Mouse (Mus musculus): ENCODE measurements around the gene Hoxc4. TPM values are rescaled to one million over a fixed set of nuclear protein-coding genes. Genes with fewer than 3 reads are reported as not detected.

Gene Hoxc4
- 56.8 and 63.8 TPM in 2 replicates for polyA plus RNA-seq (2015; fragmentation: Nextera tagmentation; extraction: Ambion mirVana)

DNA sequence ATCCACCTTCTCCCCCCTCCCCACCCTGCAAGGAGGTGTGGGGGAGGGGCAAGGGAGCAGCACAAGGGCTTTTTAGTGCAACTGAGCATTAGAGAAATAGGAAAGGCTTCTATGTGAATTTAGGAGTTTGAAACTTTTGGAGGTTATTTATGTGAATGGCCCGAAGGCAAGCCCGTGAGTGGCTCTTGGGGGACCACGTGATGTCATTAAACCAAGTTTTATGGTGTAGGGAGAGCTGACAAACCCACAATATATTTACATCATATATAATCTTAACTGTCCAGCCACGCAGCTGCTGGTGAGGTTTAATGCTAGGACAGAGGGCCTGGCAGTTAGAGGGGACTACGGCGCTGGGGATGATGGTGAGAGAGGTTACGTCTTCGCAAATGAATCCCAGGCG, at the start of gene Hoxc4:
Hoxc4 (plus strand) TSS at position 299 of the 400 bp plus-strand sequence.
- Histone ChIP-seq H3K9ac (no peak within 1 kb of the TSS), H3K27ac (replicated peaks) (peak within 1 kb of the TSS; percentile 42; the same call in 1 of the 2 replicates), H3K4me3 (no peak within 1 kb of the TSS), H3K27me3 (peaks cover 87% of the 10 kb centered on the region), H3K36me3 (no peaks in the 10 kb centered on the region), H3K4me1 (replicated peaks) (peaks cover 5% of the 10 kb centered on the region), H3K9me3 (no peaks in the 10 kb centered on the region), H3K4me2 (no peak within 1 kb of the TSS)
- WGBS: 11% methylated on average over 9 of the region's 9 CpGs
- ATAC-seq (ENCODE audit: low FRiP score, low read depth): no peak

GRCm38 (mm10) chr15:102969296-102969695, 49.4 kb upstream of the Hoxc4 start:
- Histone ChIP-seq H3K4me3 (no peak overlapping the region), H3K9me3 (no peaks in the 10 kb centered on the region), H3K27ac (replicated peaks) (no peak overlapping the region), H3K27me3 (peaks cover 97% of the 10 kb centered on the region), H3K4me2 (no peak overlapping the region), H3K4me1 (replicated peaks) (no peaks in the 10 kb centered on the region), H3K9ac (no peak overlapping the region), H3K36me3 (no peaks in the 10 kb centered on the region)
- no peak for ATAC-seq (ENCODE audit: low FRiP score, low read depth)
- WGBS: 28% methylated on average over 1 of the region's 1 CpGs

DNA sequence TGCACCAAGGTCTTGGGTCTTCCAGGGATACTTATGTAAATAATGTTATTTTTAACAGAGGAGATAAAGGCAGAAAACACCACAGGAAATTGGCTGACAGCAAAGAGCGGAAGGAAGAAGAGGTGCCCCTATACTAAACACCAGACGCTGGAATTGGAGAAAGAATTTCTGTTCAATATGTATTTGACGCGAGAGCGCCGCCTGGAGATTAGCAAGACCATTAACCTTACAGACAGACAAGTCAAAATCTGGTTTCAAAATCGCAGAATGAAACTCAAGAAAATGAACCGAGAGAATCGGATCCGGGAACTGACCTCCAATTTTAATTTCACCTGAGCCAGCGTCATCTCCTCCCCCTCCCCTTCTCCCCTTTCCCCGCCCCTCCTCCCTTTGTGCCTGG, 48.0 kb upstream of the Hoxc4 start:
- Histone ChIP-seq H3K27ac (replicated peaks) (no peak overlapping the region), H3K36me3 (no peaks in the 10 kb centered on the region), H3K4me3 (no peak overlapping the region), H3K27me3 (peaks cover 95% of the 10 kb centered on the region), H3K4me1 (replicated peaks) (no peaks in the 10 kb centered on the region), H3K9ac (no peak overlapping the region), H3K4me2 (no peak overlapping the region), H3K9me3 (no peaks in the 10 kb centered on the region)
- no peak for ATAC-seq (ENCODE audit: low FRiP score, low read depth)
- 2% methylated on average over 12 of the region's 12 CpGs for WGBS

DNA sequence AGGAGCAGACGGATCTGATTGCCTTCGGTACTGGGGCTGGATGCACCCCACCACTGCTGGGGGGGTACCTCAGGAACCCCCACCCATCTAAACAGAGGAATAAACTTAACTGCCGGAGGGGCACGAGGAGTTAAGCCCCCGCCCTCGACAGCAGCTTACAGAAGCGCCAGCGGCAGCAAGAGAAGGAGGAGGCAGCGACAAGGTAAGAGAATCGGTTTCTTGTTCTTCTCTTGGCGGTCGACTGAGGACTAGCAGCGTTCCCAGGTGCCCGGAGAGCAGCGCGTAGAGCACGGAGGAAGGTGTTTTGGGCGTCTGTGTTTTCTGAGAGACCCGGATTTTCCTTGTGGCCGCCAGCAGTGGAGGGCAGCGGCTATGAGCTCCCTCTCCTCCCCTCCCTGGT, 46.5 kb upstream of the Hoxc4 start:
- Histone ChIP-seq H3K27ac (replicated peaks) (no peak overlapping the region), H3K4me3 (no peak overlapping the region)

GRCm38 (mm10) chr15:102972753-102973152, 46.0 kb upstream of the Hoxc4 start:
- WGBS: 2% methylated on average over 6 of the region's 6 CpGs

More for the DNA sequence above, 46.5 kb upstream of the Hoxc4 start:
- Histone ChIP-seq H3K9me3 (no peaks in the 10 kb centered on the region), H3K4me1 (replicated peaks) (no peaks in the 10 kb centered on the region), H3K9ac (no peak overlapping the region), H3K27me3 (peaks cover 88% of the 10 kb centered on the region), H3K4me2 (no peak overlapping the region), H3K36me3 (no peaks in the 10 kb centered on the region)
- WGBS: under 1% methylated on average over 21 of the region's 21 CpGs
- ATAC-seq (ENCODE audit: low FRiP score, low read depth): no peak

GRCm38 (mm10) chr15:102975034-102975433, 43.7 kb upstream of the Hoxc4 start:
- Histone ChIP-seq H3K9me3 (no peaks in the 10 kb centered on the region), H3K4me2 (no peak overlapping the region), H3K9ac (no peak overlapping the region), H3K4me3 (no peak overlapping the region), H3K36me3 (no peaks in the 10 kb centered on the region), H3K27me3 (peaks cover 90% of the 10 kb centered on the region), H3K27ac (replicated peaks) (no peak overlapping the region), H3K4me1 (replicated peaks) (no peaks in the 10 kb centered on the region)
- WGBS: 7% methylated on average over 7 of the region's 7 CpGs
- ATAC-seq (ENCODE audit: low FRiP score, low read depth): no peak

More at GRCm38 (mm10) chr15:102972753-102973152, 46.0 kb upstream of the Hoxc4 start:
- H3K9me3 ChIP-seq: no peaks in the 10 kb centered on the region
- peaks cover 88% of the 10 kb centered on the region for H3K27me3 ChIP-seq
- no peak overlapping the region for H3K4me3 ChIP-seq
- ATAC-seq (ENCODE audit: low FRiP score, low read depth): no peak
- H3K27ac ChIP-seq (replicated peaks): no peak overlapping the region
- H3K4me2 ChIP-seq: no peak overlapping the region
- H3K36me3 ChIP-seq: no peaks in the 10 kb centered on the region
- H3K4me1 ChIP-seq (replicated peaks): no peaks in the 10 kb centered on the region
- H3K9ac ChIP-seq: no peak overlapping the region

DNA sequence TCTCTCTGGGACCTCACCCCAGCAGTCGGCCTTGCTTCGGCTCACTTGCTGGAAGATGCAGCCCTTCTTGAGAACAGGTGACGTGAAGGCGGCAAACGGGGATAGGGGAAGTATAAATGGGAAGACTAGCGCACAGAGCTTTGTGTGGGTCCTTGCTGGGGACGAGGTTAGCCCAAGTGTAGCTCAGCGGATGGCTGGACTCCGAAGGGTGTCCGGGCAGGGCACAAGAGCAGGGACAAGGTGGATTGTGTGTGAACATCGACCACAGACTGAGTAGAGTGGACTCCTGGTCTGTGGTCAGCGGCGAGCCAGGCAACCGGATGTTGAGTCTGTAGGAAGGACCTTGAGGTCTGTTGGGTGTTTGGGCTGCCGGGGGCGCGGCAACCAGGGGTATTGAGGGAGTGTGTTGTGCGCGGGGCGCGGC, 43.0 kb upstream of the Hoxc4 start:
- under 1% methylated on average over 21 of the region's 21 CpGs for WGBS
- Histone ChIP-seq H3K4me1 (replicated peaks) (no peaks in the 10 kb centered on the region), H3K27me3 (peaks cover 90% of the 10 kb centered on the region), H3K9ac (no peak overlapping the region), H3K4me3 (no peak overlapping the region), H3K27ac (replicated peaks) (no peak overlapping the region), H3K36me3 (no peaks in the 10 kb centered on the region), H3K9me3 (no peaks in the 10 kb centered on the region), H3K4me2 (no peak overlapping the region)
- no peak for ATAC-seq (ENCODE audit: low FRiP score, low read depth)

DNA sequence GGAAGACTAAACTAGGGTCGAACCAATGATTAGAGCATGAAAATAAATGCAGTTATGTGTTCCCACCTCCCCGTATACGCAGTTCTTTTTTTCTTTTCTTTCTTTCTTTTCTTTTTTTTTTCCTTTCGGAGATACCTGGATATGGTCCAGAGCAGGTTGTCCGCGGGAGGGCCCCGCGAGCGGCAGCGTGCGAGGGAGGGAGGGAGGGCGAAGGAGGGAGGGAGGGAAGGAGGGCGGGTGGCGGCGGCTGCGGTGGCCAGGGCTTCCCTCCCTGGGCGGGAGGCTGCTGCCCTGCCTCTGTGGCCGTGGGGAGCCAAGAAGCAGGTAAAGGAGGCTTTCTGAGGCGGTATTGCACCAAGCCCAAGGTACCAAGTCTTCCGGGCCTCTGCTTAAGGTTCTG, 42.6 kb upstream of the Hoxc4 start, which contains the start of gene Hoxc9:
Hoxc9 (plus strand) TSS at position 269 of the 400 bp plus-strand sequence.
- H3K4me3 ChIP-seq: no peak within 1 kb of the TSS

GRCm38 (mm10) chr15:102976631-102977422, 41.9 kb upstream of the Hoxc4 start:
- under 1% methylated on average over 37 of the region's 37 CpGs for WGBS
- Histone ChIP-seq H3K9me3 (no peaks in the 10 kb centered on the region), H3K36me3 (no peaks in the 10 kb centered on the region), H3K9ac (no peak overlapping the region), H3K4me1 (replicated peaks) (peaks cover 6% of the 10 kb centered on the region), H3K4me2 (no peak overlapping the region), H3K27ac (replicated peaks) (no peak overlapping the region), H3K27me3 (peaks cover 90% of the 10 kb centered on the region), H3K4me3 (no peak overlapping the region)
- no peak for ATAC-seq (ENCODE audit: low FRiP score, low read depth)

More for the DNA sequence above, 42.6 kb upstream of the Hoxc4 start, which contains the start of gene Hoxc9:
- no peak within 1 kb of the TSS for H3K4me2 ChIP-seq
- no peaks in the 10 kb centered on the region for H3K9me3 ChIP-seq
- ATAC-seq (ENCODE audit: low FRiP score, low read depth): no peak
- H3K4me1 ChIP-seq (replicated peaks): no peaks in the 10 kb centered on the region
- no peaks in the 10 kb centered on the region for H3K36me3 ChIP-seq
- no peak within 1 kb of the TSS for H3K27ac ChIP-seq (replicated peaks)
- under 1% methylated on average over 8 of the region's 20 CpGs for WGBS
- H3K9ac ChIP-seq: no peak within 1 kb of the TSS
- peaks cover 90% of the 10 kb centered on the region for H3K27me3 ChIP-seq

- under 1% methylated on average over 16 of the region's 16 CpGs for WGBS
- Histone ChIP-seq H3K4me2 (no peak overlapping the region), H3K4me3 (no peak overlapping the region)
Observed at GRCm38 (mm10) chr15:102977423-102977974, 41.2 kb upstream of the Hoxc4 start.

DNA sequence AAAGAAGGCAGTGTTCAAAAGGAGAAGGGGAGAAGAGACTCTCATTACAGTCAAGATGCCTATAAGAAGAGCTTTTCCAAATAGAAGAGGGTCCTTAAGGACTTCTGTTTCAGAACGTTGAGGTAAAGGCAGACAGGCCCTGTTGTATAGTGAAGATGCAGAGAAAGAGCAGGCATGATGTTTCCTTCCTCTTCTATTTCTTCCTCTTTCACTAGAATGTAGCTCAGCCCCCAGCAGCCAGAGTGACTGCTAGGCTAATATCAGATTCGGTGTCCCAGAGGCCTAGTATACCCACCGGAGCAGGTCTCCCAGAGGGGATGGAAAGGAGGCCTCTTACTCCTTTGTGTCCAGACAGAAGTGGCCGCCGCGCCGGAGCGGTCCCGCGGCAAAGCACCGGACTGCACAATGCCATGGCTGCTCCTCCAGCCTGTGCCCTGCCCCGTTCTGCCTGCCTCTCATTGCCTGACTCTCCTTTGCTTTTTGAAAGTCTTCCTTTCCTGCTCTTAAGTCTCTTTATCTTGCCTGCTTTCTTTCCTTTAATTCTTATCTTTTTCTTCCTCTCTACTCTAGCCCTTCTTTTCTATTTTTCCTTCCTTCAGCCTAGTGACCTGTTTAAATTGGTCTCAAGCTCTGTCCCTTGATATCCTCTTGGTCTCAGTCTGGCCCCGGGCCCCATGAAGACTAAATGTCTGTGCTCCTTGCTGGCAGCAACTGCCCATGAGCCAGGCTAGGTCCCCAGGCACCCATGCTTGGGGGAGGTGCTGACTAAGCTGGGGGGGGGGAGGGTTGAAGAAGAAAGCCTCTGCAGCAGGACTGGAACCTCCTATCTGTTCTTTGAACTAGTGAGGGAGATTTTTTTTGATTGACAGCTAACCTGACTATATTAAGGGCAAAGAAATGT, 39.9 kb upstream of the Hoxc4 start:
- no peak for ATAC-seq (ENCODE audit: low FRiP score, low read depth)
- Histone ChIP-seq H3K4me3 (no peak overlapping the region), H3K9me3 (no peaks in the 10 kb centered on the region), H3K36me3 (no peaks in the 10 kb centered on the region), H3K9ac (no peak overlapping the region), H3K4me1 (replicated peaks) (peaks cover 9% of the 10 kb centered on the region), H3K27me3 (peaks cover 90% of the 10 kb centered on the region), H3K27ac (replicated peaks) (no peak overlapping the region), H3K4me2 (no peak overlapping the region)
- 3% methylated on average over 13 of the region's 13 CpGs for WGBS

More at GRCm38 (mm10) chr15:102977423-102977974, 41.2 kb upstream of the Hoxc4 start:
- Histone ChIP-seq H3K27me3 (peaks cover 90% of the 10 kb centered on the region), H3K9me3 (no peaks in the 10 kb centered on the region), H3K4me1 (replicated peaks) (peaks cover 9% of the 10 kb centered on the region), H3K27ac (replicated peaks) (no peak overlapping the region), H3K36me3 (no peaks in the 10 kb centered on the region), H3K9ac (no peak overlapping the region)
- no peak for ATAC-seq (ENCODE audit: low FRiP score, low read depth)

All from hindbrain, embryonic 15.5 days (tissue).